Mouse (Mus musculus) cerebellum, adult 9-11 months (tissue): ENCODE data around the gene Dnah17.

Experiments used
- DNase-seq: peaks from one replicate; pipeline ENCODE4 v3.0.0; 2022

The Dnah17 gene

DNA sequence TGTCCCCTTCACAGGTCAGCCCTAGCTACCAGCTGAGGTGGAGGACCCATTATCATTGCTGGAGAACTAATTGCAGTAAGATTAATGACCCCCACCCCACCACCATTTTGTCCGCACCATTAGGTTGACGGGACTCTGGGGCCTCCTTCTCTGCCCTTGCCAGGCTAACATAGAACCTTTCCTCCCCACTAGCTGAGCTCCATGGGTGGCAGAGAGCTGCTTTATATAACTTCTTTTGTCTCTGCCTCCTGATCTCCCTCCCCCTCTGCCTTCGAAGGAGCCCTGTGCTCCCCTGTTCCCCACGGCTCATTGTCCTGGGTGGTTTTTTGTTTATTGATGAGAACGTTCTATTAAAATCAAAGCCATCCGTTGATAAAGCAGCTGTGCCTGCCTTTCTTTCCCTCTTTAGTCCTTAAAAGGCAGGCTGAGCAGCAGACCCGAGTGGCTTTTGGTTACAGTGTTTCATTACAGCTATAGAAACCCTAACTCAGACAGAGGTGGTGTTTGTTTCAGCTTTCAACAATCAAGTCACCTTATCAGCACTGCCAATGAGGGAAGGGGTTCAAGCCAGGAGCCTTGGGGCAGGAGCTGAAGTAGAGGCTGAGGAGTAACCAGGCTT lies 12.2 kb upstream of the Dnah17 start:
- DNase-seq, result no peak

DNA sequence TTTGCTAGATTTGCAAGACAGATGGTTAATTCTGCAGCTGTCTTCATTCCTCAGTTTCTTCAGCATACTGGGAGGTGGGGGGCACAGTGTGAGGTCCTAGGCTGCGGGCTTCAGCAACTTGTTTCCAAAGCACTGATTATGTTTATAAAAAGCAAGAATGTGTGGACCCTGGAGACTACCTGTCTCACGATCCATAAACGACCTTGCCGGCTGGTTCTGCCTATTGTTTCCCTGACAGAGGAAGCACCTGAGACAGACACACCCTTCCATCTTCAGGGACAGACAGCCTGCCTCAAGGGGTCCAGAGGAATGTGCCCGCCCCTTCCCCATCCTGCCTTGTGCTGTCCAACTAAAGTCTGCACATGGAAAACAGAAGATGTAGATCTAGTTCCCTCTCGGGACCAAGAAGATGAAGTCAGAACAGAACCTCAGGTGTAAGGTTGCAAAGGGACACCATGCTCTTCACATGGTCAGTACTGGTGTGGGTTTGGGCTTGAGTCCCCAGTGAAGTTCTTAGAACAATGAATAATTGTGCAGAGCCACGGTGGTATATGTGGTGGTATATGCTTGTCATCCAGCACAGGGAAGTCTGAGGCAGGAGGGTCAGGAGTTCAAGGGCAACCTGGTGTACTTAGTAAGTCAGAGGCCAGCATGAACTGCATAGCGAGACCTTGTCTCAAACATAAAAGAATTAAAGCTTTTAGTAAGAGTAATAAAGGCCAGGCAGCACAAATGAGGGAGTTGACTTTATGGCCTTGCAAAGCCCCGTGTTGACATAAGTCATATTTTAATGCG lies 10.5 kb upstream of the Dnah17 start:
- no peak for DNase-seq

DNA sequence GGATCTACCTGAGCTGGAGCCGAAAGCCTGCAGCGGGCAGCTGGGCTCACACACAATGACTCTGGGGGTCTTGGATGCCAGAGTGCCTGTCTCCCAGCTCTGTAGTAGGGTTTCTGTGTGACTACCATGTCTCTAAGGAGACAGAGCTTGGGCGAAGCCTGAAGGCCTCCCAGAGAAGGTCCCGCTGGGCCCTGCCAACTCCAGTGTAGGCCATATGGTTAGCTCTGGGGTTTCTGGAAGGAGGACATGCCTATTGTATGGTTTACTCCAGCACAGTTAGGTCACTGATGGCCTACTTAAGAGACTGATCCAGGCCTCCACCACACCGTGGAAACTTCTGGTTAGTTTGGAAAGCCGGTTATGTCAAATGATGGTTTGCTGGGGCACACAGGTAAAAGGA lies 7.9 kb upstream of the Dnah17 start:
- peak; percentile 83 for DNase-seq

DNA sequence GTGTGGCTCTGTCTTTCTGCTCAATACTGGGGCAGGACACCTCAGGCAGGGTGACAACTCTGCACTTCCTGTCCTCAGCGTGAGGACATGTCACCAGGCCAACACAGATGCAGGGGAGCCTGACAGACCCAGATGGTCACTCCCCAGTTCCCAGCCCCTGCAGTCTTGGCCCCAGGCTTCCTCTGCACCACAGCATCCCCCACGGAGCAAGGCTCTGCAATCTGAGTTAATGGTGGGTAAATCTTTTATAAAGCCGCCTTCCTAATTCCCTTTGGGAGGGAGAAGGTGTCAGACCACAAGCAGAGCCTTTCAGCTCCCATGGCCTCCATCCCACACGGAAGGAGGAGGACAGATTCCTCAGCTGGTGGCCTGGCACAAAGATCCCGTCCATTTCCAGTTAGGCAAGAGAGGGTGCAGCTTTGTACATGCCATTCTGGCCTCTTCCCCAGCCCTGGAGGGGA lies 5.8 kb upstream of the Dnah17 start:
- peak; percentile 65 for DNase-seq

GRCm38 (mm10) chr11:118135271-118135670 lies 4.8 kb upstream of the Dnah17 start:
- DNase-seq, result no peak

DNA sequence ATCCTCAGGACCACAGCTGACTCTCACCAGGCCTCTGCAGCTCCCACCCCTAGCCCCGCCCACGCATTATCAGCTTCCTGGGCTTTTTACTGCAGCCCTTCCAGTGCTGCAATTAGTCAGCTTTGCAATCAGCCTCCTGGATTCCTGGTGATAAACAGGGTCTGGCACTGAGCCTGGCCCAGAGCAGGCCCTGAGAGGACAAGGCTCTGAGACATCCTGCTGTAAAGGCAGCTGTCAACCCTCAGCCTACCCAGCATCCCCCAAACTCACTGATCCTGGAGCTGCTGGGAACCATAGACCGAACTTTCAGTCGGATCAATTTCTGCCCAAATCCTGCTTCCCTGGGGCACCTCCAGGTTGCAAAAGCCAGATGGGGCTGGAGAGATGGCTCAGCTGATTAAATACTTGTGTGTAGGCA lies 3.3 kb upstream of the Dnah17 start:
- DNase-seq, result peak; percentile 59

DNA sequence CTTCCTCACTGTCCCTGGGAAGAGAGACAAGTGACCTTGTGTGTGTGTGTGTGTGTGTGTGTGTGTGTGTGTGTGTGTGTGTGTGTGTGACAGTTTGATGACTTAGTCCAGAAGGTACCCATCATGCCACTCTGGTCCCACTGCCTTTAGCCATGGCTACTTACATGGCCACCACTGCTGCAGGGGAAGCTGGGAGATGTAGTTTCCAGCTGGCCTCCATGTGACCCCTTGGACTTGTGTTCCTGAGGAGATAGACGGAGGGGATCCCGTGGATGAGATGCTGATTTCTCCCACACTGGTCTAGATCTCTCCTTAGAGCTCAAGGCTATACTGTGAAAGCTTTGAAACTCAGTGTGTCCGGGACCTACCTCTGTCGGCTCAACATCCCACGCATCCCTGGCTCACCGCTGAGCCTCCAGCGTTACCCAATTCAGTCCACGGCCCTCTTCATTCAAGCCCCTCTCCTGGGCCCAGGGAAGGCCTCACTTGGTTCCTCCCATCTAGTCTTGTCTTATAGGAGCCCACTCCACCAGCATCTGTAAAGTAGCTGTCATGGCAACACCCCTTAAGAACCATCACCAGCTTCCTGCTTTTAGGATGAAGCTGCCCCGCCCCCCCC lies 2.8 kb upstream of the Dnah17 start:
- DNase-seq, result no peak

DNA sequence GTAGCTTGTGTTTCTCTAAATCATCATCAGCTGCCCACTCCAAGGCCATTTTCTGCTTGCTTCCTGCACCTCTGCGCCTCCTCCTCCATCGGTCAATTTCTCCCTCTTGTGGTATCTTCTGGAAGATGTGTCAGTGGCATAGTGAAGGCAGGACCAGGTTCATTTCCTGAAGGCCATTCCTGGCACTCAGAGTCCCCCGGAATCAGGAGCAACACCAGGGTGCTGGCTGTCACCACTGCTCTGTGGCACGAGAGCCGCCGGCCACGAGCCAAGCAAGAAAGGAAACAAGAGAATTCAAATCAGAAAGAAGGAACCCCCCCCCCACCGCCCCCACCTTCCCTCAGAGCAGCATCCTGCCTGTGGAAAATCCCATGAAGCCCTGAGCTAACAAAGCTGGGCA lies 1.7 kb upstream of the Dnah17 start:
- peak; percentile 37 for DNase-seq

GRCm38 (mm10) chr11:118129812-118130211 lies 622 bp downstream of the Dnah17 start:
- DNase-seq, result no peak

GRCm38 (mm10) chr11:118121592-118121991 lies 8.8 kb downstream of the Dnah17 start:
- DNase-seq, result no peak

DNA sequence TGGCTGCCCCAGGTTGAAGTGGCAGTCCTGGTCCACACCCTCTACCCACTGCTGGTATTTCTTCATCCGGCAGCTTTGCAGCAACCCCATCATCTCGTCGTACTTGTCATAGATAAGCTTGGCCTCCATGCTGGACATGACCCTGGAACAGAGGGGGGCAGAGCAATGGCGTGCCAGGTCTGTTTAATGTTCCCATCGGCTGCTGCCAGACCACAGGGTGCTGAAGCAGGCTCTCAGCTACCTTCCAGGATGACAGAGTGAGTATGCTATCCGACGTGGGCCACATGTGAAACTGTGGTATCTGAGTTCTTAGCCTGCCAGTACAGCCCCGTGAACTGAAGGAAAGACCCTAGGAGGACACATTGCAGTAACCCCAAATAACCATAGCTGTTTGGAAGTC lies 11.7 kb downstream of the Dnah17 start:
- DNase-seq, result no peak

- DNase-seq, result no peak
These were observed 15.8 kb downstream of the Dnah17 start for GRCm38 (mm10) chr11:118114581-118115110.

- no peak for DNase-seq
These were observed 16.8 kb downstream of the Dnah17 start for GRCm38 (mm10) chr11:118113516-118114205.

- DNase-seq, result peak; percentile 69
These were observed 26.4 kb downstream of the Dnah17 start for GRCm38 (mm10) chr11:118104001-118104400.

- no peak for DNase-seq
These were observed 27.1 kb downstream of the Dnah17 start for GRCm38 (mm10) chr11:118103383-118103782.

GRCm38 (mm10) chr11:118102838-118103237 lies 27.6 kb downstream of the Dnah17 start:
- DNase-seq, result peak; percentile 76

DNA sequence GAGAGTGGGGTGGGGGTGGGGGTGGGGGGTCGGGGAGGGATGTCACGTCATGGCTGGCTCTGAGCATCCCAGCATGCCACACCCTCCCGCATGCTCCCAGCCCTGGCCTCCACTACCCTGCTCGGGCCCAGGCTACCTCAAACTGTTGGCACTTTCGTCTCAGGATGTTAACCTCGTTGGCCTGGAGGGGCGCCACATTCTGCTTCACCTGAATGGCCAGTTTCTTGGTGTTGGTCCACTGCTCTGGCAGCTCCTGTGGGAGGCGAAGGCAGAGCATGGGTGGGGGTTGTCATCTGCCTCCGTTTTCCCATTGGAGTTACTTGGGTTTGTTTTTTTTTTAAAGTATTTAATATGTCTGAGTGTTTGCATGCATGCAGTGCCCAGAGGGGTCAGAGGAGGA lies 29.3 kb downstream of the Dnah17 start:
- no peak for DNase-seq

DNA sequence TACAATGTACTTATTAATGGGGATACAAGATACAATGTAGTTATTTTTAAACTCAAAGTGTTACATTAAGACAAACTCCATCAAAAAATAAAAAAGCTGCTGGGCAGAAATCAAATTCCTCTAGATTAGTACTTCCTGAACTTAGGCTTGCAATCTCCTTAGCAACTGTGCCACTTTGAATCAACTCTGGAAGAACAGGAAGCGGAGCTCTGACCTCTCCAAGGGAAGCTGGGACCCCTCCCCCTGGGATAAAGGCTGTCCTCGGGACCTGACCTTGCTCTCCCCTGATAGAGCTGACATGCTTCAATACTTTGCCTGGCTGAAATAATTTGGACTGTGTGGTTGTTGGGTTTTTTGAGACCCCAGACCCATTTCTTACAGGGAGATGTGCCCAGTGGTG lies 33.7 kb downstream of the Dnah17 start:
- DNase-seq, result no peak

DNA sequence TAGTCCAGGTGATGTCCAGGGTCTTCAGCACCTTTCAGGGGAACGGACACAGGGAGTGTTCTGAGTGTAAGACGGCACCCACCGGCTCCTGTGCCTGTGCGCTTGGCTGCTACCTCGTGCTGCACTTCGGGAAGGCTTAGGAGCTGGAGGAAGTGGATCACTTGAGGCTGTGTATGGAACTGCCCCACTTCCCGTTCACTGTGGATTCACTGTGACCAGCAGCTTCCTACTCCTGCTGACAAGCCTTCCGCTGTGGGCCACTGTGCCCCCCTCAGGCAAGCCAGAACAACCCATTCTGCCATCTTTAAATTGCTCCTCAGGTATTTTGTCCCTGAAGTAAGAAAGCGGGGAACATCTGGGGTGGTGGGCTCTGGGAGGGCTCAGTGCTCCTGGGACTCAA lies 35.4 kb downstream of the Dnah17 start:
- DNase-seq, result no peak

DNA sequence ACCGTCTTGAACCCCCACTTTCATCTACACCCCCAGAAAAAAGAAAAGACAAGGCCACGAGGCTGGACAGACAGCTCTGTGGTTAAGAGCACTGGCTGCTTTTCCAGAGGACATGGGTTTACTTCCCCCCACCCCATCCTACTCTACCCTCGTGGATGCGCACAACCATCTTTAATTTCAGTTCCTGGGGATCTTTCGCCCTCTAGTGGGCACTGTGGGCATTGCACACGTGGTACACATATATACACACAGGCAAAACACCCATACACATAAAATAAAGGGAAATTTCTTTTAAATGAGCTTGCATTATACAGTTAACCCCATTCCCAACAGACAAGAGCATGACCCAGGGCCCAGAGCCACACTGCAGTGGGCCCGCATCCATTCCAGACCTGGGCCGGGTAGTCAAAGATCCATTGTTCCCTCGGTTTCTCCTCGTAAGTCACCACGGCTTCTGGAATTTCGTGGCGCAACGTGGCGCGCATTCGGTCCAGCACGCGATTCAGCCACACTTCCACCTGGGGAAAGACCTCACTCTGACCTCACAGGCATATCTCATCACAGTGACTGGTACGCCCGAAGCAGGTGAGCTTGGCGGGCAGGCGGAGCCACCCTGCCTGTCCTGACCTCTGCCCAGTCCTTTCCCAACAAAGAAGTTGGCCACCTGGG lies 39.3 kb downstream of the Dnah17 start:
- no peak for DNase-seq

DNA sequence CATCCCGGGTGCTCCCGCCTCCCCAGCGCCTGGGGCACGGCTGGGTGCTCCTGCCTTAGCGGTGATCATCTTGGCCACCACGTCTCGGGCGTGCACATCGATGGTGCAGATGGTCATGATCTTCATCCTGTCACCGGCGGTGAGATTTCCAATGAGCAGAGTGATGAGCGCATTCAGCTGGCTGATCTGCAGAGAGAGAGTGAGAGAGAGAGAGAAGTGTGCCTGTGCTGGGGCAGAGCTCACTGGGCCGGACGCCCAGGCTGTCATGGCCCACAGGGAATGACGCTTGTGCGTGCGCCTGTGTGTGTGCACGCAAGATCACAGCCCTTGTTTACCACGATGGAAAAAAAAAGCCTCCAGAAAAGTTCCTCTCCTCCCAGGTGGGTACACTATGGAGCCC lies 41.5 kb downstream of the Dnah17 start:
- DNase-seq, result no peak

- DNase-seq, result no peak
These were observed 44.5 kb downstream of the Dnah17 start for GRCm38 (mm10) chr11:118085961-118086360.

DNA sequence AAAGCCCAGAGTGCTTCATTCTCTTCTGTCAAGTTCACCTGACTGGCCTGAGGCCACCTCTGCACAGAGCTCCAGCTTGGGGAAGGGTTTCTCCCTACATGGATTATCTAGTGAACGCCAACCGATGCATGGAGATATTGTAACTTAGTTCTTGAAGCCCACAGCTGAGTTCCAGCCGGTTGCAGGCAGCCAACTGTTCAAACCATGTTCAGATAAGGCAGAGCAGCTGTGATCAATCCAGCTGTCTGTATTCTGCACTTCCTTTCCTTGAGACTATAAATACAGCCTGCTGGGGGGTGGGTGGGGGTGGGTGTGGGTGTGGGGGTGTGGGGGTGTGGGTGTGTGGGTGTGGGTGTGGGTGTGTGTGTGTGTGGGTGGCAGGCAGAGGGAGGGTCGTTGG lies 45.3 kb downstream of the Dnah17 start:
- DNase-seq, result no peak
